ENCODE assay signal across 8 mouse cellular contexts in the genomic region with DNA sequence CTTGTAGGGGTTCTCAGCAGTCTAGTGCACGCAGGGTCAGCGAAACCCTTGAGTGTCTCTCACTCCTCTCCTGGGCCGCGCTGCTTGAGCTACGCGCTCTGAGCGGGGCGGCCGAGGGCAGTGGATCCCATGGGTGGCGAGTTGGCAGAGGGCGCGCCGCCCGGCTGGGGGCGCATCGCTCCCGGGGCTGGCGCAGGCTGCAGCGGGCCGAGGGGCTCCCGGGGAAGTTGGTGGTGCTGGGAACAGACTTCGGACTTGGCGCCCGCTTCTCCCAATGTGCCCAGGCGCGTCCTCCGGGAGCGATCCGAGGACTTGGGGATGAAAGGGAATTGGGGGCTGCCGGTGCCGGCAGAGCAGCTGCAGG. TPM values are rescaled to one million over a fixed set of nuclear protein-coding genes. Genes with fewer than 3 reads are reported as not detected.
DNase-seq lines count a peak whose midpoint lies in the region; ATAC-seq and TF ChIP-seq lines count a peak whose summit lies in the region.

No protein-coding gene starts in this region.

- WGBS in embryonic facial prominence, embryonic 15.5 days: under 1% methylated on average over 31 of the region's 31 CpGs
- under 1% methylated on average over 31 of the region's 31 CpGs for WGBS in heart, postnatal 0 days
- WGBS in liver, embryonic 15.5 days (ENCODE audit: insufficient replicate concordance): under 1% methylated on average over 31 of the region's 31 CpGs

- H3K36me3 ChIP-seq in embryonic facial prominence, embryonic 15.5 days: no peaks in the 10 kb centered on the region
- H3K36me3 ChIP-seq in heart, postnatal 0 days (replicated peaks; ENCODE audit: control insufficient read depth, insufficient read depth, low read length): no peaks in the 10 kb centered on the region
- H3K36me3 ChIP-seq in liver, embryonic 15.5 days (replicated peaks): no peaks in the 10 kb centered on the region
- H3K36me3 ChIP-seq in testis, adult 2 months (ENCODE audit: control insufficient read depth, insufficient read depth, low read length): no peaks in the 10 kb centered on the region

- no peak for ATAC-seq in embryonic facial prominence, embryonic 15.5 days (ENCODE audit: insufficient number of reproducible peaks, low FRiP score, low TSS enrichment, low read depth)
- peak; percentile 36; the same call in 1 of the 2 replicates for ATAC-seq in heart, postnatal 0 days (ENCODE audit: insufficient read depth, low read depth)
- ATAC-seq in liver, embryonic 15.5 days (ENCODE audit: insufficient read depth): no peak

- DNase-seq in left cerebral cortex, postnatal 10 days (ENCODE audit: extremely low spot score in 1 of 2, low spot score in 2 of 2): peak; percentile 23 to 58
- DNase-seq in left cerebral cortex, postnatal 14 days (ENCODE audit: low spot score in 2 of 2): no peak
- DNase-seq in heart, postnatal 0 days (ENCODE audit: low spot score): no peak
- DNase-seq in T-cell, adult 2 months (ENCODE audit: low spot score): no peak
- DNase-seq in spleen, adult 12 weeks (ENCODE audit: low spot score): no peak

- H3K4me2 ChIP-seq in embryonic facial prominence, embryonic 15.5 days (replicated peaks): peak overlapping the region; percentile 80
- H3K4me2 ChIP-seq in heart, postnatal 0 days (ENCODE audit: low read depth, low read length): peak overlapping the region; percentile 98
- peak overlapping the region; percentile 53 for H3K4me2 ChIP-seq in liver, embryonic 15.5 days

- TF ChIP-seq POLR2A in testis, adult 2 months (IDR thresholded peaks at IDR 0.05; ENCODE audit: control insufficient read depth, low read depth, low read length): no peak

- no peak for TF ChIP-seq EP300 in heart, postnatal 0 days (IDR thresholded peaks at IDR 0.05; ENCODE audit: low read depth)

- H3K4me3 ChIP-seq in embryonic facial prominence, embryonic 15.5 days (replicated peaks): peak overlapping the region; percentile 54
- H3K4me3 ChIP-seq in heart, postnatal 0 days (ENCODE audit: low read depth, low read length): peak overlapping the region; percentile 59
- peak overlapping the region; percentile 33 for H3K4me3 ChIP-seq in liver, embryonic 15.5 days (replicated peaks)
- H3K4me3 ChIP-seq in testis, adult 2 months (ENCODE audit: control insufficient read depth, low read depth, low read length): peak overlapping the region; percentile 63

- H3K9me3 ChIP-seq in embryonic facial prominence, embryonic 15.5 days (replicated peaks): no peaks in the 10 kb centered on the region
- H3K9me3 ChIP-seq in heart, postnatal 0 days (replicated peaks; ENCODE audit: control insufficient read depth, low read length): no peaks in the 10 kb centered on the region
- H3K9me3 ChIP-seq in liver, embryonic 15.5 days (replicated peaks): no peaks in the 10 kb centered on the region

- no peak for TF ChIP-seq CTCF in heart, postnatal 0 days (IDR thresholded peaks at IDR 0.05; ENCODE audit: low read depth)
- no peak for TF ChIP-seq CTCF in testis, adult 2 months (IDR thresholded peaks at IDR 0.05; ENCODE audit: control insufficient read depth, insufficient read depth, insufficient replicate concordance, low read depth, low read length)

- intact Hi-C loops in left cerebral cortex, postnatal 10 days (cut with DNase I): loop anchor here (5.0 kb wide), 1 partner anchor 599 kb away; no protein-coding TSS in a partner anchor
- intact Hi-C loops in left cerebral cortex, postnatal 14 days (cut with DNase I): no loop called here

- H3K9ac ChIP-seq in embryonic facial prominence, embryonic 15.5 days: peak overlapping the region; percentile 23
- H3K9ac ChIP-seq in heart, postnatal 0 days (replicated peaks; ENCODE audit: low read depth, low read length): no peak overlapping the region
- H3K9ac ChIP-seq in liver, embryonic 15.5 days: no peak overlapping the region

- no peak overlapping the region for H3K27ac ChIP-seq in embryonic facial prominence, embryonic 15.5 days (replicated peaks)
- H3K27ac ChIP-seq in heart, postnatal 0 days (ENCODE audit: low read depth): no peak overlapping the region
- H3K27ac ChIP-seq in liver, embryonic 15.5 days (replicated peaks): no peak overlapping the region
- no peak overlapping the region for H3K27ac ChIP-seq in testis, adult 2 months (ENCODE audit: control insufficient read depth, insufficient read depth, low read depth, low read length)

- H3K4me1 ChIP-seq in embryonic facial prominence, embryonic 15.5 days: peaks cover 12% of the 10 kb centered on the region; the same call in 1 of the 2 replicates
- no peaks in the 10 kb centered on the region for H3K4me1 ChIP-seq in heart, postnatal 0 days (ENCODE audit: control insufficient read depth, insufficient read depth)
- no peaks in the 10 kb centered on the region for H3K4me1 ChIP-seq in liver, embryonic 15.5 days (replicated peaks)
- peaks cover 14% of the 10 kb centered on the region for H3K4me1 ChIP-seq in testis, adult 2 months (ENCODE audit: control insufficient read depth, insufficient read depth, low read length)

- H3K27me3 ChIP-seq in embryonic facial prominence, embryonic 15.5 days: peaks cover 50% of the 10 kb centered on the region
- peaks cover 52% of the 10 kb centered on the region for H3K27me3 ChIP-seq in heart, postnatal 0 days (ENCODE audit: control insufficient read depth, insufficient read depth, low read length)
- peaks cover 36% of the 10 kb centered on the region for H3K27me3 ChIP-seq in liver, embryonic 15.5 days
- no peaks in the 10 kb centered on the region for H3K27me3 ChIP-seq in testis, adult 2 months (ENCODE audit: control insufficient read depth, insufficient read depth, low read length)

RNA-seq across cellular contexts. Expression of a gene that starts 0.5 kb away (rescaled TPM):
- 10 to 100 TPM; 15.3 to 17.9 TPM for total RNA-seq in left cerebral cortex, postnatal 10 days (2021)
- 10 to 100 TPM; 14.1 to 16.8 TPM for total RNA-seq in left cerebral cortex, postnatal 14 days (2021)
- 8.7 and 9.3 TPM in 2 replicates for polyA plus RNA-seq in embryonic facial prominence, embryonic 15.5 days (2015; fragmentation: Nextera tagmentation; extraction: Ambion mirVana)
- total RNA-seq in heart, postnatal 0 days (2014; rRNA removed; ENCODE audit: low replicate concordance): 24.4 and 42.7 TPM in 2 replicates
- polyA plus RNA-seq in heart, postnatal 0 days (2015; fragmentation: Nextera tagmentation; extraction: Ambion mirVana): 5.2 and 5.8 TPM in 2 replicates
- polyA plus RNA-seq in liver, embryonic 15.5 days (2015; fragmentation: Nextera tagmentation; extraction: Ambion mirVana): 0.24 and 0.26 TPM in 2 replicates
- polyA plus RNA-seq in testis, adult 2 months (2012; rRNA removed): 0.07 and 0.24 TPM in 2 replicates

Comparison
In these comparisons a context has a peak if more than half of its experiments do, and no peak if none do; other contexts are left out.
1. DNase-seq: peak in left cerebral cortex, postnatal 10 days (2 of 2); none in left cerebral cortex, postnatal 14 days (0 of 2), heart, postnatal 0 days (single experiment), T-cell, adult 2 months (single experiment) and spleen, adult 12 weeks (single experiment).
2. Peak in every context shown above with its lines, with median percentiles within 50 percentile points of each other: H3K4me2 ChIP-seq and H3K4me3 ChIP-seq.